In genomic region chr2:28278853-28279252, GRCm38 (mm10) we compare ENCODE assay signal across 11 mouse cellular contexts.
DNase-seq lines count a peak whose midpoint lies in the region; ATAC-seq and TF ChIP-seq lines count a peak whose summit lies in the region.
"Had no signal": no experiment of that assay in that cellular context is flagged by ENCODE, and none has a peak within 500 bp of the region (broad histone marks: within the 10 kb centered on the region; RNA-seq: fewer than 3 reads in every experiment).

No protein-coding gene starts in this region.

- no peak for DNase-seq in forebrain, embryonic 11.5 days (ENCODE audit: low spot score)
- no peak for DNase-seq in midbrain, embryonic 10.5 days (ENCODE audit: low spot score)
- no peak for DNase-seq in midbrain, embryonic 11.5 days (ENCODE audit: low spot score, missing footprints)
- no peak for DNase-seq in stomach, postnatal 0 days (ENCODE audit: low spot score)
- no peak for DNase-seq in kidney, adult 18-20 months
- no peak for DNase-seq in frontal cortex, postnatal 10 days (ENCODE audit: low spot score in 2 of 2)

- no peak for ATAC-seq in forebrain, embryonic 13.5 days
- no peak for ATAC-seq in forebrain, embryonic 11.5 days (replicated peaks; ENCODE audit: low FRiP score)
- ATAC-seq in midbrain, embryonic 11.5 days (ENCODE audit: low FRiP score) = no peak
- ATAC-seq in hindbrain, embryonic 13.5 days (ENCODE audit: low FRiP score) = no peak
- no peak for ATAC-seq in stomach, postnatal 0 days (ENCODE audit: low FRiP score, low TSS enrichment)
- ATAC-seq: inflammation-experienced regulatory T-cells, adult 6 months had no signal

- no peaks in the 10 kb centered on the region for H3K36me3 ChIP-seq in forebrain, embryonic 13.5 days (ENCODE audit: poor library complexity, severe bottlenecking)
- no peaks in the 10 kb centered on the region for H3K36me3 ChIP-seq in forebrain, embryonic 11.5 days (ENCODE audit: control insufficient read depth, insufficient read depth, low read length)
- H3K36me3 ChIP-seq in midbrain, embryonic 10.5 days = no peaks in the 10 kb centered on the region
- H3K36me3 ChIP-seq in midbrain, embryonic 11.5 days (ENCODE audit: control insufficient read depth, insufficient read depth, low read length) = no peaks in the 10 kb centered on the region
- H3K36me3 ChIP-seq in hindbrain, embryonic 13.5 days = no peaks in the 10 kb centered on the region
- no peaks in the 10 kb centered on the region for H3K36me3 ChIP-seq in stomach, postnatal 0 days (ENCODE audit: control insufficient read depth, insufficient read depth, low read length)

- 0 out of 2 replicates have a peak overlapping the region, but pooled peaks have one; percentile 2 for H3K9ac ChIP-seq in forebrain, embryonic 13.5 days
- H3K9ac ChIP-seq in forebrain, embryonic 11.5 days (ENCODE audit: low read length) = no peak overlapping the region
- no peak overlapping the region for H3K9ac ChIP-seq in midbrain, embryonic 11.5 days (ENCODE audit: low read length)
- H3K9ac ChIP-seq in hindbrain, embryonic 13.5 days = no peak overlapping the region
- H3K9ac ChIP-seq in stomach, postnatal 0 days (ENCODE audit: low read length) = peak overlapping the region; percentile 23; the same call in 1 of the 2 replicates
- H3K9ac ChIP-seq: lung, embryonic 14.5 days had no signal

- no peaks in the 10 kb centered on the region for H3K27me3 ChIP-seq in forebrain, embryonic 13.5 days
- no peaks in the 10 kb centered on the region for H3K27me3 ChIP-seq in forebrain, embryonic 11.5 days (ENCODE audit: control insufficient read depth, insufficient read depth, low read length)
- H3K27me3 ChIP-seq in midbrain, embryonic 10.5 days (ENCODE audit: low read depth, poor library complexity, severe bottlenecking) = no peaks in the 10 kb centered on the region
- H3K27me3 ChIP-seq in midbrain, embryonic 11.5 days (ENCODE audit: control insufficient read depth, insufficient read depth, low read length) = no peaks in the 10 kb centered on the region
- H3K27me3 ChIP-seq in hindbrain, embryonic 13.5 days = no peaks in the 10 kb centered on the region
- no peaks in the 10 kb centered on the region for H3K27me3 ChIP-seq in stomach, postnatal 0 days (ENCODE audit: control insufficient read depth, insufficient read depth, low read length)

- no peak for TF ChIP-seq EP300 in stomach, postnatal 0 days (optimal IDR thresholded peaks at IDR 0.05)

- no peak overlapping the region for H3K4me2 ChIP-seq in forebrain, embryonic 13.5 days
- H3K4me2 ChIP-seq in forebrain, embryonic 11.5 days (ENCODE audit: low read depth, low read length, severe bottlenecking) = no peak overlapping the region
- H3K4me2 ChIP-seq in midbrain, embryonic 11.5 days = no peak overlapping the region
- H3K4me2 ChIP-seq in hindbrain, embryonic 13.5 days = no peak overlapping the region
- H3K4me2 ChIP-seq in stomach, postnatal 0 days (replicated peaks; ENCODE audit: low read depth) = no peak overlapping the region
- H3K4me2 ChIP-seq: lung, embryonic 14.5 days had no signal

- H3K27ac ChIP-seq in forebrain, embryonic 13.5 days = peak overlapping the region; percentile 15; the same call in 1 of the 2 replicates
- no peak overlapping the region for H3K27ac ChIP-seq in forebrain, embryonic 11.5 days (ENCODE audit: low read depth, low read length)
- peak overlapping the region; percentile 38; the same call in 1 of the 2 replicates for H3K27ac ChIP-seq in midbrain, embryonic 10.5 days (replicated peaks)
- no peak overlapping the region for H3K27ac ChIP-seq in midbrain, embryonic 11.5 days (ENCODE audit: low read depth, low read length)
- peak overlapping the region; percentile 30; the same call in 1 of the 2 replicates for H3K27ac ChIP-seq in hindbrain, embryonic 13.5 days
- no peak overlapping the region for H3K27ac ChIP-seq in stomach, postnatal 0 days (replicated peaks)

- H3K4me1 ChIP-seq in forebrain, embryonic 13.5 days = peaks cover 14% of the 10 kb centered on the region; the same call in 1 of the 2 replicates
- no peaks in the 10 kb centered on the region for H3K4me1 ChIP-seq in forebrain, embryonic 11.5 days (replicated peaks; ENCODE audit: control insufficient read depth, insufficient read depth, low read length)
- H3K4me1 ChIP-seq in midbrain, embryonic 10.5 days = peaks cover 25% of the 10 kb centered on the region
- H3K4me1 ChIP-seq in midbrain, embryonic 11.5 days (ENCODE audit: control insufficient read depth, insufficient read depth, low read length) = peaks cover 2% of the 10 kb centered on the region; the same call in 1 of the 2 replicates
- H3K4me1 ChIP-seq in hindbrain, embryonic 13.5 days (replicated peaks) = peaks cover 10% of the 10 kb centered on the region; the same call in 1 of the 2 replicates
- H3K4me1 ChIP-seq in stomach, postnatal 0 days (replicated peaks; ENCODE audit: control insufficient read depth, insufficient read depth) = no peaks in the 10 kb centered on the region

- no peak for TF ChIP-seq CTCF in stomach, postnatal 0 days (IDR thresholded peaks at IDR 0.05; ENCODE audit: low read depth)

- WGBS in forebrain, embryonic 13.5 days = 73% methylated on average over 10 of the region's 10 CpGs
- 80% methylated on average over 10 of the region's 10 CpGs for WGBS in forebrain, embryonic 11.5 days
- 89% methylated on average over 10 of the region's 10 CpGs for WGBS in midbrain, embryonic 10.5 days
- 83% methylated on average over 10 of the region's 10 CpGs for WGBS in midbrain, embryonic 11.5 days
- 81% methylated on average over 10 of the region's 10 CpGs for WGBS in hindbrain, embryonic 13.5 days
- WGBS in stomach, postnatal 0 days = 52% methylated on average over 10 of the region's 10 CpGs

- no peak overlapping the region for H3K4me3 ChIP-seq in forebrain, embryonic 13.5 days
- no peak overlapping the region for H3K4me3 ChIP-seq in forebrain, embryonic 11.5 days (ENCODE audit: low read depth, low read length)
- no peak overlapping the region for H3K4me3 ChIP-seq in midbrain, embryonic 10.5 days
- H3K4me3 ChIP-seq in midbrain, embryonic 11.5 days (ENCODE audit: low read depth, low read length) = no peak overlapping the region
- H3K4me3 ChIP-seq in hindbrain, embryonic 13.5 days = no peak overlapping the region
- H3K4me3 ChIP-seq in stomach, postnatal 0 days (ENCODE audit: low read depth, low read length) = no peak overlapping the region
- H3K4me3 ChIP-seq: erythroblast, embryonic 14.5 days had no signal

- no peaks in the 10 kb centered on the region for H3K9me3 ChIP-seq in forebrain, embryonic 13.5 days (replicated peaks)
- no peaks in the 10 kb centered on the region for H3K9me3 ChIP-seq in forebrain, embryonic 11.5 days (ENCODE audit: control insufficient read depth, low read length)
- H3K9me3 ChIP-seq in midbrain, embryonic 10.5 days (replicated peaks) = no peaks in the 10 kb centered on the region
- H3K9me3 ChIP-seq in midbrain, embryonic 11.5 days (ENCODE audit: control insufficient read depth, low read length) = no peaks in the 10 kb centered on the region
- H3K9me3 ChIP-seq in hindbrain, embryonic 13.5 days = no peaks in the 10 kb centered on the region
- no peaks in the 10 kb centered on the region for H3K9me3 ChIP-seq in stomach, postnatal 0 days (ENCODE audit: control insufficient read depth, low read length)

Comparison
In these comparisons a context has a peak if more than half of its experiments do, and no peak if none do; other contexts are left out.
1. H3K27ac ChIP-seq: peak in forebrain, embryonic 13.5 days (single experiment), midbrain, embryonic 10.5 days (single experiment) and hindbrain, embryonic 13.5 days (single experiment); none in forebrain, embryonic 11.5 days (single experiment), midbrain, embryonic 11.5 days (single experiment) and stomach, postnatal 0 days (single experiment).
2. H3K9ac ChIP-seq: peak in forebrain, embryonic 13.5 days (single experiment) and stomach, postnatal 0 days (single experiment); none in forebrain, embryonic 11.5 days (single experiment), midbrain, embryonic 11.5 days (single experiment) and hindbrain, embryonic 13.5 days (single experiment).